Mouse (Mus musculus) embryonic fibroblast, embryonic 13.5 days (primary cell): ENCODE measurements around the gene Timm22. TPM values are rescaled to one million over a fixed set of nuclear protein-coding genes. Genes with fewer than 3 reads are reported as not detected.
A peak's percentile ranks its signal among the peaks of the same experiment; 100 is the strongest.

ENCODE experiments used
- H3K27ac ChIP-seq: 2 replicates; pipeline ENCODE4 v1.5.1; 2012; ENCODE audit warnings: low read length, control low read depth, inconsistent platforms; ENCODE audit not compliant: insufficient read depth
- H3K4me1 ChIP-seq: 2 replicates; pipeline ENCODE4 v1.6.1; 2011; ENCODE audit warnings: low read length; ENCODE audit not compliant: control insufficient read depth, insufficient read depth
- H3K4me3 ChIP-seq: 2 replicates; pipeline ENCODE4 v1.5.1; 2011; ENCODE audit warnings: mild to moderate bottlenecking, control low read depth, low read length; ENCODE audit not compliant: insufficient read depth
- CTCF ChIP-seq: IDR thresholded peaks from 2 replicates; pipeline ENCODE4 v1.5.1; 2011; ENCODE audit warnings: mild to moderate bottlenecking, control low read depth, low read length, moderate library complexity, borderline replicate concordance; ENCODE audit not compliant: insufficient read depth
- POLR2A ChIP-seq: IDR thresholded peaks from 2 replicates; pipeline ENCODE4 v1.6.1; 2011; ENCODE audit warnings: low read depth, mild to moderate bottlenecking, control low read depth, low read length, moderate library complexity
- polyA plus RNA-seq: library from polyadenylated mRNA; stranded (reverse); fragments of >200 nt; gene quantifications from 2 replicates; pipeline ENCODE4 v1.2.4, GENCODE M21; 2011; ENCODE audit warnings: low read depth; ENCODE audit not compliant: missing spikeins, insufficient read length

Gene Timm22
- polyA plus RNA-seq, 1 experiment, result 28.2 TPM

DNA sequence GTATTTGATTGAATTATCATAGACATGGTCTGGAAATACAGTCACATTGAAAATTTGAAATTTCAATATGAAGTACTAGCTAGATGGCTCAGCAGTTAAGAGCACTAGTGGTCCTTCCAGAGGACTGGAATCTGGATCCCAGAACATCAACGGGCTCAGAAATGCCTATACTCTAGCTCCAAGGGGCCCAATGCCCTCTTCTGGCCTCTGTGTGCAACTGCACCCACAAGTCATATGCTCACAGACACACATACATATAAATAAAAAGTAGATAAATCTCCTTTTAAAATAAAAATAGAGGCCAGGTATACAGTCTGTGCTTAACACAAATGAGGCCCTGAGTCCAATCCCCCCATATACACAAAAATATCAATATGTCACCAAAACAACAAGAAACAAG is 19.7 kb upstream of the Timm22 start:
- Histone ChIP-seq H3K4me3 (no peak overlapping the region), H3K4me1 (no peaks in the 10 kb centered on the region), H3K27ac (no peak overlapping the region)
- TF ChIP-seq CTCF (no peak), POLR2A (no peak)

DNA sequence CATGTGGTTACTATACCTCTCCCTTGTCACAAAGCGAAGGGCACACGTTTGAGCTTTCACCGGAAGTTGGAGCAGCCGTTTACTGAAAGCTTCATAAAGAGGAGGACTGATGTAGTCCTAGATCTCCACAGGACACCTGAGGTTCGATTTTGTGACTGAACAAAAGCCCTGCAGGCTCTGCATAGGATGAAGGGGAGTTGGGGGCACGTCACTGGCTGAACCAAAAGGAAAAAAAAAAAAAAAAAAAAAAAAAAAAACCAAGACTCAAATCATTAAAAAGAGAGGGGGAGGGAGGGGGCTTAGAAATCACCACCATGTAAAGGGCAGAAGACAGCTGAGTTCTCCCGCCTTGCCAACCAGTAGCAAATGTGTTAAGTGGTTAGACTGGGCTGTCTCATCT is 18.0 kb upstream of the Timm22 start:
- Histone ChIP-seq H3K4me3 (no peak overlapping the region), H3K4me1 (no peaks in the 10 kb centered on the region), H3K27ac (no peak overlapping the region)
- TF ChIP-seq CTCF (no peak), POLR2A (no peak)

DNA sequence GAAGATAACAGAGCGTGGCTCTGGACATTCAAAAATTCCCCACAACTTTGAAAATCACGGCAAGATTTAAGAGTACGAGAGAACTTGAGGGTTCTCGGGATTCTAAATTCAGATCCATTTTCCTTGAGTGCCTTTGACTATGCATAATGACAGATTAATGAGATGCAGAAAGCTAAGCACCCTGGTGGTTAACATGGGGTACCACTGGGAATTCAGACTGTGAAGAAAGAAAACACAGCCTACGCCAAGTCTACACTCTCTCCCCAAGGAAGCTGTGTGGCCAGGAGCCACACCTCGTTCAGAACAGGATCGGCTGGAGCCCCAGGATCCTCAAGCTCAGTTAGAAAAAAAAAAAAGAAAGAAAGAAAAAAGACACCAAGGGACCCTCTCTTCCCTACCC is 14.2 kb upstream of the Timm22 start:
- Histone ChIP-seq H3K27ac (no peak overlapping the region), H3K4me3 (no peak overlapping the region), H3K4me1 (peaks cover 5% of the 10 kb centered on the region; the same call in 1 of the 2 replicates)
- TF ChIP-seq POLR2A (no peak), CTCF (no peak)

DNA sequence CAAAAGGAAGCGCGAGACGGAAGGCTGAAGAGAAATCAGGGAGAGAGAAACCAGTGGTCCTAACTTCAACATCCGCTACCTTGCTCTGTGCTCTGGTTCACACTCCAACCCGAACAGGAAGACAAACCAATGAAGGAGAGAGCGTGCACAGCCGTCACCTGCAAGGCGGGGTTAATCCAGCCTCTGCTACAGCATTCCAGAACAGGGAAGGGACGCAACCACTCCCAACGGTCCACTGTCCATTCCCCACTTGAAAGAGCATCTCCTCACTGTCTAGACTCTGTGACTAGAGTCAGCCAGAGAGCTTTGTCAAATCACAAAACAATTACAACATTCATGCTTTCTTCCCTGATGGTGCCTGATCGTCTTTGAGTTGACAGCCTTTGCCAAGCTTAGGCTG is 13.8 kb upstream of the Timm22 start:
- H3K27ac ChIP-seq, result no peak overlapping the region
- TF ChIP-seq POLR2A, result no peak
- no peak for TF ChIP-seq CTCF
- H3K4me1 ChIP-seq, result peaks cover 5% of the 10 kb centered on the region; the same call in 1 of the 2 replicates
- H3K4me3 ChIP-seq, result no peak overlapping the region

DNA sequence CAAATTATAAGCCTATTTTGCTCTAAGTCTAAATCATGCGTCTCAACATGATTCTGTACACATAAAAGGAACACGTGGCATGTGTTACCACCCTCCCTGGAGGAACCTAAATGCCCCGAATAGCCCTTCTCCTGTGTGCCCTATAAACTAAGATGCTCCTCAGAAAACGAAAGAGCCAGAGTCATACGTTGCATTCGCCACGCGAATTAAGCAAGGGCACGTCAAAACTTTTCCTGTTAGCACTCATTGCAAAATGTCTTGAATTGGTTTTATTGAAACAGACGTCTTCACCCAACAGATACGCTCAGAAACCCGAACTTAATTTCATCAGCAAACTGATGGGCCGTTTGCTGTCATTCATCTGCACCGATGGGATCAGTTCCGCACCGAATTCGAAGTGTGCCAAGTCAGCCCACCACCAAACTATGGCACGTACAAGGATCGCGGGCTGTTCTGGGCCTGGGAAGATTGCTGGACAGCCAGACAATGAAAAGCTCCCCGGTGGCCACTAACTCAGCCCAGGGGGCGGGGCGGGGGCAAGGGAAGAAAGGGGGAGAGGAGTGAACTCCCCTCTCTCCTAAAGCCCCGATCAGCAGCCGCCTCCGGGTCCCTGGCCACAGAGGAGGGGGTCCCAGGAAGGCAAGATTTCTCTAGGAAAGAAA is 9.0 kb upstream of the Timm22 start:
- TF ChIP-seq POLR2A (peak; percentile 56), CTCF (no peak)
- Histone ChIP-seq H3K27ac (peak overlapping the region; percentile 90), H3K4me1 (peaks cover 7% of the 10 kb centered on the region), H3K4me3 (peak overlapping the region; percentile 95)

DNA sequence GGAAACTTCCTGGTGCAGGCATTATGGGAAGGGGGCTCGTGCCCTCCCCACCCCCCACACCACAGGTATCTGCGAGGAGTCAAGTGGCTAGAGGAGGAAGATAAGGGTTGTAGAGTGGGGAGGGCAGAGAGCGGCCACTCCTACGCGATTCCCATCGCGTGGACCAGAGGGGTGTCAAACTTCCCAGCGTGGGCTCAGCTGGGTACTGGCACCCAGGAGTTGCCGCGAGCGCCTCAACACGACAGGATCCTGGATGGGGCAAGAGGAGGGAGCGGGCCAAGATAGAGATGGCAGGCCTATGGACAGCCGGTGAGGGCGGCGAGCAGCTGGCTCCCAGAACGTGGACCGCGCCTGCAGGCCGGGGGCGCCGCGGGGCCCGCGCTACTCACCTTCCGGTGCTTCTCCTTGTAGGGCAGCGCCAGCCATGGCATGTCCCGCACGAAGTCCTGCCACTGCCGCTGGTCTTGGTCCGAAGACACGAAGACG is 8.4 kb upstream of the Timm22 start:
- peak overlapping the region; percentile 95 for H3K4me3 ChIP-seq
- H3K27ac ChIP-seq, result peak overlapping the region; percentile 90
- no peak for TF ChIP-seq CTCF
- peak; percentile 44; the same call in 1 of the 2 replicates for TF ChIP-seq POLR2A
- H3K4me1 ChIP-seq, result peaks cover 7% of the 10 kb centered on the region

DNA sequence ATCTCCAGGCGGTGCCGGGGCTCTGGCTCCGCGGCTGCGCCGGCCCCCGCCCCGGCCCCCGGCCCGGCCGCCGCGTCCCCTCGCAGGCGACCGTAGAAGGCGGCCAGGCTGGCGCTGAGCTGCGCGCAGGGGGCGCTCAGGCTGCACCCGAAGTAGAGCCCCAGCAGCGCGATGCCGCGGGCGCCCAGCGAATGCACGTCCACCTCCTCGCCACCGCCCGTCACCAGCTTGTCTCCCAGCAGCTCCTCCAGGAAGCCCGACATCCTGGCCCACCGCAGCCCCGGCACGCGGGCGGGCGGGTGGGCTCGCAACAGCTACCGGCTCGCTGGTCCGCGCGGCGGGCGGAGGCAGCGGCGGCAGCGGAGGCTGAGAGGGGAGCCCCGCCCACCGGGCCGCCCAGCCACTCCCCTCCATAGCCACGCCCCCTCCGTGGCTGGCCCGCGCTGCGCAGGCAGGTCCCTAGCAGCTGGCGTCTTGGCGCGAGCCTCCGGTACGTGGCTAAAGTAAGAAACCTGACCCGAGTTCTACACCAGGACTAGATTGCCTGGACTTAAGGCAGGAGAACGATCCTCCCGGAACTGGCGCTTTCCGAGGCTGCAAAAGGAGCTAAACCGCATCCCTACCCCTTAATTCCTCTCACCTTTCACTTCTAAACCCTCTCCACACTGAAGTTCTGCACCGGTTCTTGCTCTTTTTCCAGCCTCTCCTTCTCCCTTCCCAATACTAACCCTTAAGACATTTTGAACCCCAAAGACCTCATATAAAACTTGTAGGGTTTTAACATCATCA is 7.8 kb upstream of the Timm22 start, which contains the start of gene Nxn:
Gene Nxn, minus strand, starts transcription at position 343 of the 789 bp plus-strand sequence.
- TF ChIP-seq CTCF (no peak), POLR2A (peak; percentile 66; the same call in 1 of the 2 replicates)
- Histone ChIP-seq H3K27ac (peak within 1 kb of the TSS; percentile 91), H3K4me3 (peak within 1 kb of the TSS; percentile 95), H3K4me1 (peaks cover 7% of the 10 kb centered on the region)

DNA sequence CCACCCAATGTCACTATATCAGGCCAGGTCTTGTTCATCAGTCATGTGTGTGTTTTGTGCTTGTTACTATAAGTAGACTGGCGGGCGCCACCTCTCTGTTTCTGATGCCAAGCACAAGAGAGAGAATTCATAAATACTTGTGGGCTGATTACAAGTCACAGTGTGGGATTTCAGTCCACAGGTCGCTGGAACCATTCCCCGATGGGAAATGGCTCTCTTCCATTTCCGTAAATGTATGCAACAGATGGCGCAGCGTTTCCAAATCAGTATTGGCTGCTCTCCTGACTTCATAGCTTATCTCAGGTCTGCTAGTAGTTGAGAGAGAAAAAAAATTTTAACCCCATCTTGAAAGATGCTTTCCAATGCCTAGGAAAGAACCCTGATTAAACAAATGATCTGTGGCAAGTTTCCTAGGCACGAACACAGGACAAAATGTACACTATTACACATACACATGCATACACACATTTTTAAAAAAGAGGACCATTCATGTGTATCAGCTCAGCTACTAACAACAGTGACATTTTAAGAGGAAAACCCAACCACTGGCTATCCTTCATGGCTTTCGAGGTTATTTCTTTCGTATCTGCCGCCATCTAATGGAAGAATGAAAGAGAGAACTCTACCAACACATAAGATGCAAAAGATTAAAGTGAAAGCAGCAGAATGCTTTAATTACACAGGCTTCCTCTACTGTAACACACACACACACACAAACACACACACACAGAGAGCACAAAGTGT is 7.0 kb upstream of the Timm22 start:
- peak overlapping the region; percentile 91 for H3K27ac ChIP-seq
- no peak; the same call in 1 of the 2 replicates for TF ChIP-seq POLR2A
- no peak for TF ChIP-seq CTCF
- H3K4me3 ChIP-seq, result peak overlapping the region; percentile 33
- H3K4me1 ChIP-seq, result peaks cover 6% of the 10 kb centered on the region

DNA sequence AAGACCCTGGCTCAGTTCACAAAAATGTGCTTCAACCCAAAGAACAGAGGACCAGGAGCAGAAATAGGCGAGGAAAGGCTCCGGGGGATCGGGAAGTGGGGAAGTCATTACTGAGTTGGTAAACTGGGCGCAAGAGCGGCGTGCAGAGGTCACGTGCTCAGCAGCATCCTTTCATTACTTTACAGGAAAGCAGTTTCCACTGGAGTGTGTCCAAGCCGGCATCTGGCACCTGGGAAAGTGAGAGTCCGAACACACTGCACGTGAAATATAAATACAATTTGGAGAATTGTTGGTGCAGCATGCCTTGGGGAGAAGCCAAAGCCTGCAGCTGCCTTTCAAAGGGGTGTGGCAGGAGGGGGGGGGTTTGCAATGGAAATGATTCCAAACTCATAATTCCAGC is 5.4 kb upstream of the Timm22 start:
- Histone ChIP-seq H3K4me3 (no peak overlapping the region), H3K27ac (no peak overlapping the region), H3K4me1 (peaks cover 2% of the 10 kb centered on the region; the same call in 1 of the 2 replicates)
- TF ChIP-seq POLR2A (no peak), CTCF (no peak)
